Mouse (Mus musculus) heart, postnatal 0 days (tissue): ENCODE results near the gene Bcas3.

Experiments used
- CTCF ChIP-seq: IDR thresholded peaks from 2 replicates; pipeline ENCODE4 v1.5.1; 2016; ENCODE audit warnings: antibody characterized with exemption, control low read depth, low read depth
- EP300 ChIP-seq: IDR thresholded peaks from 2 replicates; pipeline ENCODE4 v1.6.1; 2016; ENCODE audit warnings: antibody characterized with exemption, low read depth

- no peak for TF ChIP-seq CTCF
- TF ChIP-seq EP300, result no peak
Observed at GRCm38 (mm10) chr11:85724159-85724558, 371.2 kb downstream of the Bcas3 start.
